Mouse (Mus musculus): Measurements from ENCODE around the gene Tmem59. TPM values are rescaled to one million over a fixed set of nuclear protein-coding genes. Genes with fewer than 3 reads are reported as not detected.

Gene Tmem59
- polyA plus RNA-seq, 1 experiment from 2014 or later = 395 TPM

DNA sequence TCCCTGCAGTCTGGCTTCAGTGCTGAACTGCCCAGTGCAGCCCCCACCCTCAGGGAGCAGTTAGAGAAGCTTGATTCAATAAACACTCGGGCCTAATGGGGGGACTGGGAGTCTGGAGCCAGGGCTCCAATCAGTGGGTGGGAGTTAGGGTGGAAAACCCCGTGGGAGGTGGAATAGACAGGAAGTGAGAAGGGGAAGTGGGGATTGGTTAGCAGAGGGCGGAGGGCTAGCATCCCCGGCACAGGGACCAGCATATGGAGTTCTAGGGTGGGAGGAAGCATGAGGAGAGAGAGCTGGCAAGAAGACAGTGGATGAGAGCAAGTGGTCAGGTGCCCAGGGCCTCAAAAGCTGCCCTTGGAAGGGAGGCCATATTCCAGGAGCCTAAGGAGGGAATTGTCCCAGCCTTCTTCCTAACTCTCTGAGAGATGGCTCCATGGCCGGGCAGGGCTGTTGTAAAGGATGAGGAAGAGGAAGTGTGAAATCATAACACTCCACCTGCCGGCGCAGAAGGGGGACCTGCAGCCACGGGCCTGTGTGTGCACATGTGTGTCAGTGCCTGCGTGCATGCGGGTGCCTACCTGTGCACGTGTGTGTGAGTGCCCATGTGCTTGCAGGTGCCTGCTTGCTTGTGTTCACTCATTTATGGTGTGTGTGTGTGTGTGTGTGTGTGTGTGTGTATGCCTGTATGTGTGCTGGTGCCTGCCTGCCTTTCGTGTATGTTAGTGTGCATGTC, 35.2 kb downstream of the Tmem59 start:
- WGBS = 78% methylated on average over 12 of the region's 12 CpGs
- Histone ChIP-seq H3K4me1 (replicated peaks) (no peaks in the 10 kb centered on the region), H3K27ac (no peak overlapping the region), H3K9me3 (no peaks in the 10 kb centered on the region), H3K4me3 (replicated peaks) (no peak overlapping the region), H3K36me3 (peaks cover 4% of the 10 kb centered on the region; the same call in 1 of the 2 replicates), H3K4me2 (replicated peaks) (no peak overlapping the region), H3K9ac (replicated peaks) (no peak overlapping the region; the same call in 1 of the 2 replicates), H3K27me3 (no peaks in the 10 kb centered on the region)
- no peak for ATAC-seq

DNA sequence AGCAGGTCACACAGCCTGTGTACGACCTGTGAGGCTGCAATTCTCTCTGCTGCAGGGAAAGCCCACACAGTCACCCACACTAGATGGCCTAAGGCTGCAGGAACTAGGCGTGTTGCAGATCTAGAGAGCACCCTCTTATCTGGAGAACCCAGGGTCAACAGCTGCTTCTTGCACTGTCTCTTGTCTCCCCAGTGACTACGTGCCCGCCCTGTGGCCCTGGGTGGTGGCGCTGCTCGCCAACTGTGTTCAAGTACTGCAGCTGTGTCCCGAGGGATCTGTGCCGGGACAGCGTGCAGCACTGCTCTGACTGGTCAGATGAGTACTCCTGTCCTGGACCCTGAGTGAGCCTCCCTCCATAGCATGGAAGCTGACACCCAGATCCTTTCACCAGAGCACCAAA, 39.4 kb downstream of the Tmem59 start:
- Histone ChIP-seq H3K9ac (replicated peaks) (no peak overlapping the region), H3K4me1 (replicated peaks) (no peaks in the 10 kb centered on the region), H3K9me3 (no peaks in the 10 kb centered on the region), H3K36me3 (no peaks in the 10 kb centered on the region), H3K4me3 (replicated peaks) (no peak overlapping the region), H3K27ac (no peak overlapping the region), H3K27me3 (no peaks in the 10 kb centered on the region), H3K4me2 (replicated peaks) (no peak overlapping the region)
- 85% methylated on average over 9 of the region's 9 CpGs for WGBS
- no peak for ATAC-seq

DNA sequence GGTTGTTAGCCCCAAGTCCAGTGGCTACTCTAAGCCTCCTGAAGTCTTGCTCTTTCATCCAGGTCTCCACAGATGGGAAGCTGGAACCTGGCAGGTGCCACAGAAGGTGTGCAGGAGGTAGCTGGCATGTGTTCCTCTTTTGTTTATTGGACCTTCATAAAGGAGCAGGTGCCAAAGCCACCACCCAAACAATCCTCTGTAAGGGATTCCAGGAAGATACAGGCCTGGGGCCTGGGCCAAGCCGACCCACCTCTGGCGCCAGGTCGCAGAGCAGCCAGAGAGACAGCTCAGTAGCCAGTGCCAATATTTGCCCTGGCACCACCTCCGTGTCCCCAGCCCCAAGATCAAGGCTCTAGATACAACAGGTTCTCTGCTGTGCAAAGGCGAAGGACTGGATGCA, 43.3 kb downstream of the Tmem59 start:
- Histone ChIP-seq H3K27me3 (no peaks in the 10 kb centered on the region), H3K27ac (no peak overlapping the region), H3K4me2 (replicated peaks) (no peak overlapping the region), H3K4me3 (replicated peaks) (no peak overlapping the region), H3K4me1 (replicated peaks) (no peaks in the 10 kb centered on the region), H3K9me3 (no peaks in the 10 kb centered on the region), H3K9ac (replicated peaks) (no peak overlapping the region), H3K36me3 (no peaks in the 10 kb centered on the region)
- ATAC-seq = no peak
- WGBS = 92% methylated on average over 5 of the region's 5 CpGs

DNA sequence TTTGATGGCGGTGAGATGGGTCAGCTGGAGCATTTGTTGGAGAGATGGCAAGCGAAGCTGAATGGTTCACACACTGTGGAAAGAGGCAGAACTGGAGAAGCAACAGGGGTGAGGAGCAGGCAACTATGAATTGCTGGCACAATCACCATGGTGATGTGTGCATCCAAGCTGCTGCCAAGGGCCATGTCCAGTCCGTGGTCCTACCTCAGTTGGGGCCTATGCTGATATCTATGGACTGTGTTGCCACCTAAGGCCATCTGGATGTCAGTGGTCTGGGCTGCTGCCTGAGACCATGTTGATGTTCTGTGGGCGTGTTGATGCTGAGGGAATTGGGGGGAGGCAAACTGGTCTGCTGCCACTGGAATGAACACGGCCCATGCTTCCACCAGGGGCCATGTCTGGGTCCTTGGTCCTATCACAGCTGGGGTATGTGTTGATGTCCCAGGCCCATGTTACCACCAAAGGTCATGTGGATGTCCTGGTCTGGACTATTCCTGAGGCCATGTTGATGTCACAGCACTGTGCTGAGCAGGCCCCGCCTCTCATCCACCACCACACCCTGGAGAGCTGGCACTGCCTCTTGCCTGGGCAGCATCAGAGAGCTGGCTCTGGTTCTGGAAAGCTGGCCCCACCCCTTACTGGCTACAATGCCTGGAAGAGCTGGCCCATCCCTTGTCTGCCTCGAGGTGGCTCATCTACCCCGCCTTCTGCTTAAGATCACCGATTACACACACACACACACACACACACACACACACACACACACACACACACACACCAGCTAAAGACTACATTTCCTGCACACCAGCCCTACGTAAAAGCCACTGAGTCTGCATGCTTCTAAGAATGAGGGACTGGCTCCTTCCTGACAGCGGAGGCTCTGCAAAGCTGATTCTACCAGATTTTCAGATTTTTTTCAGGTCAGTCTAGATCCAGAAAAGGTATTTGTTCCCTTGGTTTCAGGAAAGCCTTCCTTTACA, 45.3 kb downstream of the Tmem59 start:
- 83% methylated on average over 11 of the region's 11 CpGs for WGBS
- ATAC-seq = 0 out of 2 replicates have a peak, but pooled peaks have one; percentile 17
- Histone ChIP-seq H3K27me3 (no peaks in the 10 kb centered on the region), H3K27ac (no peak overlapping the region), H3K9ac (replicated peaks) (no peak overlapping the region), H3K4me3 (replicated peaks) (no peak overlapping the region), H3K9me3 (no peaks in the 10 kb centered on the region), H3K36me3 (no peaks in the 10 kb centered on the region), H3K4me2 (replicated peaks) (no peak overlapping the region), H3K4me1 (replicated peaks) (no peaks in the 10 kb centered on the region)

DNA sequence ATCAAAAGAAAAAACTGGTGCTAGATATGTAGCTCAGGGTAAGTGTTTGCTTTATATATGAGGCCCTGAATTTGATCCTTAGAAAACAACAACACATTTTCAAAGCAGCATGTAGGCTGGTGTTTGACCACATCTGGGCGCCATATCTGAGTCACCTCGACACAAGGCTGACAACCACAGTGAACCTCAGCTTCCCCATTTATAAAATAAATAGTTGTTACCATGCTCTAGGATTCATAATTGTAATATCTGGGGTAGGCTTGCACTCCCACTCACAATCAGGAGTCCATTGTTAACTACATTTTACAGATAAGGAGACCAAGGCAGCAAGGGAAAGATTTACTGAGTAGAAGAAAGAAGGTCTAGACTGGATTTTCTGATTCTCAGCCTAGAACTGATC, 48.1 kb downstream of the Tmem59 start:
- Histone ChIP-seq H3K4me3 (replicated peaks) (no peak overlapping the region), H3K9me3 (no peaks in the 10 kb centered on the region), H3K9ac (replicated peaks) (no peak overlapping the region), H3K4me1 (replicated peaks) (no peaks in the 10 kb centered on the region), H3K36me3 (peaks cover 3% of the 10 kb centered on the region), H3K4me2 (replicated peaks) (no peak overlapping the region), H3K27me3 (no peaks in the 10 kb centered on the region), H3K27ac (no peak overlapping the region)
- no peak for ATAC-seq
- 95% methylated on average over 2 of the region's 2 CpGs for WGBS

DNA sequence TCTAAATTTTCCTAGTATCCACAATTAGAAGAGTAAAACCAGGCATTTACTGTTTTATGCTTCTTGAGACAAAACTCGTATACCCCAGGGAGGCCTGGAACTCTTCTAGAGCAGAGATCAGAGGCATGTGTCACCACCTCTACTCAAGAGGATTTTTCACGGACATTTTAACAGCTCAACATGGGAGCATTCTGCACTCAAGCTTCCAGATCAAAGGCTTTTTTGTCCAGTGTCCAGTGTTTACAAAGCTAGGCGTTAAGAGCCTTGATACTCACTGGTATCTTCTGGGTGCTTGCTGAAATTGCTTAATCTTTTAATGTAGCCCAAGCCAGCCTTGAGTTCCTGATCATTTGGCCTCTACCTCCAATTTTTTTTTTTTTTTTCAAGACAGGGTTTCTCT, 54.0 kb downstream of the Tmem59 start:
- Histone ChIP-seq H3K36me3 (peaks cover 56% of the 10 kb centered on the region), H3K27ac (no peak overlapping the region), H3K9ac (replicated peaks) (no peak overlapping the region), H3K27me3 (no peaks in the 10 kb centered on the region), H3K4me3 (replicated peaks) (no peak overlapping the region), H3K4me1 (replicated peaks) (no peaks in the 10 kb centered on the region), H3K4me2 (replicated peaks) (no peak overlapping the region), H3K9me3 (no peaks in the 10 kb centered on the region)
- 42% methylated on average over 3 of the region's 3 CpGs for WGBS
- no peak for ATAC-seq

DNA sequence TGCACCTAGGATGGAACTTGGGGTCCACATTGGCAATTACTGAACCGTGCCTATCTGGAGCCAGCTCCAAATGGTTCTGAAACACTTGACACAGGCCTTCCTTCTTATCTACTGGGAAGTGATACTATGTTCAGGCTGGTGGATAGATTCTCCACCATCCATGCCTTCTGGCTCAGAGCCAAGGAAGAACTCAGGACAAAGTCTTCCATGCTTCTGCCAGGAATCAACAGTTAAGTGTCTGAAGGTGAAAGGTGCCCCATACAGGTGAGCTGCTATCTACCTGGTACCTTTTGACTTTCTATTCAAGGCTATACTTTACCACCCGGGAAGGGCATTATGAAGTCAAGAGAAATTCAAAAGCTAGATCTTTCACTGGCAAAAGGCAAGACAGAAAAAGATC, 60.1 kb downstream of the Tmem59 start:
- no peaks in the 10 kb centered on the region for H3K9me3 ChIP-seq
- H3K27ac ChIP-seq = no peak overlapping the region
- WGBS = 94% methylated on average over 2 of the region's 2 CpGs
- H3K4me3 ChIP-seq (replicated peaks) = no peak overlapping the region
- H3K36me3 ChIP-seq = peaks cover 88% of the 10 kb centered on the region
- no peak overlapping the region for H3K9ac ChIP-seq (replicated peaks)
- H3K27me3 ChIP-seq = no peaks in the 10 kb centered on the region
- no peak for ATAC-seq
- H3K4me1 ChIP-seq (replicated peaks) = no peaks in the 10 kb centered on the region
- no peak overlapping the region for H3K4me2 ChIP-seq (replicated peaks)

DNA sequence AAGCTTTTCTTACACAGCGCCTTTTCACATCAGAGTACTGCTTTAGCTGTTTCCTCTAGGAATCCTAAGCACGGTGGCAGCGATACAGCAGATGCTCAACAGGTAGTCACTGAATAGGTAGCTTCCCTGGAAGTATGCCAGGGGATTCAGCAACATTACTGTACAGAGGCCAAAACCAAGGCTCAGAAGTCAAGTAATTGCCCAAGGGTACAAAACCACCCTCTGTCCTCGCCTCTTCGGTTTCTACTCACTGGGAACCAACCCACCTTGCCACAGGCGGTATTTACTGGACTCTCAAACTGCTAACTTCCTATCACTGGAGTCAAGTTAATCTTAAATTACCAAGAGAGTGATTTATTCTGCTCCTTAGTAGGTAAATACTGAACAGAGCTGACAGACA, 62.0 kb downstream of the Tmem59 start:
- Histone ChIP-seq H3K27ac (no peak overlapping the region), H3K4me2 (replicated peaks) (no peak overlapping the region), H3K4me1 (replicated peaks) (peaks cover 10% of the 10 kb centered on the region), H3K4me3 (replicated peaks) (no peak overlapping the region), H3K27me3 (no peaks in the 10 kb centered on the region), H3K36me3 (peaks cover 69% of the 10 kb centered on the region), H3K9me3 (no peaks in the 10 kb centered on the region), H3K9ac (replicated peaks) (no peak overlapping the region)
- no peak for ATAC-seq
- WGBS = 98% methylated on average over 6 of the region's 6 CpGs

DNA sequence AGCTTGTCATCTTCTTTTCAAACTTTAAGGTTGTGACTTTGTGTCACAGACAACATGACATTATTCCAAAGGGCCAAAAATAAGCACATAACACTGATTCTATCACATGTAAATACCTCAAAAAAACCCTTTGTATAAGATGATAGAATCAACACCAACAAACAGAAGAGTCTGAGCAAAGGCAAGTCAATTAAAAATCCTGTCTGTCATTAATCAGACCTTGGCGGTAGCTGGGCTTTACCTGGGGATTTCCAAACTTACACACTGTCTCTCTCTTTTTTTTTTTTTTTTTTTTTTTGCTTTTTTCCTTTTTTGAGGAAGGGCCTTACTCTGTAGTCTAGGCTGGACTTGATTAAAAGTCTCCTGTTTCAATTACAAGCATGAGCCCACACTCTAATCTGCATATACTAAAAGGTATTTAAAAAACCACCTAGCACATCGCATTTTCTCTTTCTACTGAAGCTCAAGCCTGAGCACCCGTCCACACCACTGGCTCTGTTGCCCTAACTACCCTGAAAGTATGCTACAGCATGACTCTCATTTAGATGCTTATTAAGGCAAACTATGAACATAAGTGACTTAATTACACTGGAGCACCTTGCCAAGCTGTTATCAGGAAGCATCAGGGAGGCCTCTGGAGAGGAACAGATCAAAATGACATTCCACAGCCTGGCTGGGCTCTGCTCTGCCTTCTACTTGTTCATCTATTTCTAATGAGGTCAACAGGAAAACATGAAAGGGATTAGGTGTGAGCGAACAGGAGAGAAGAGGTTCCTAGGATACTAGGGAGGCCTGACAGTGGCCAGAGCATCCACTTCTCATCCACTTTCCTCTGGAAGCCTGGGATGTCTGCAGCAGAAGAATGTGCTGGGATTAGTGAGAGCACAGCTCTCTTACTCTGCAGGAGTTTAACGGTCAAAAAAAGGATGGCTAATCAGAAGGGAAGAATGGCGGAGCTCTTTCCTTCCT, 65.5 kb downstream of the Tmem59 start:
- Histone ChIP-seq H3K9ac (replicated peaks) (no peak overlapping the region), H3K27ac (peak overlapping the region; percentile 30; the same call in 1 of the 2 replicates), H3K4me2 (replicated peaks) (no peak overlapping the region), H3K27me3 (no peaks in the 10 kb centered on the region), H3K36me3 (peaks cover 46% of the 10 kb centered on the region), H3K9me3 (no peaks in the 10 kb centered on the region), H3K4me1 (replicated peaks) (peaks cover 14% of the 10 kb centered on the region), H3K4me3 (replicated peaks) (no peak overlapping the region)
- ATAC-seq = no peak
- WGBS = 61% methylated on average over 6 of the region's 6 CpGs

DNA sequence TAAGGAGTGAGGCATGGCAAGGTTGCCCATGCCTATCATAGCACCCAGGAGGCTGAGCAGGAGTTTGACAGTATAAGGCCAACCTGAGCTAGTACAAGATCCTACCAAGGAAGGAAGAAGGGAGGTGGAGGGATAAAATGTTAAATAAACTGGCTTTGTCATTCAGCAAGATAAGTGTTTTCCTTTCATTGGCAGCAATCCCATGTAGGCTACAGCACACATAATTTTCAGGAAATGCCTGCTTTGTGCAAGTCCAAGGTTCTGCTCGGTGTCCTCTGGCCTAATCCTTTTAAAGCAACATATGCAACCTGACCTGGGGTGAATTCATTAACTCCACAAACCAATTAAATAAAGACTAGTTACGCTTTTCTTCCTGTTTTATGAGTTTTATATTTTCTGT, 67.2 kb downstream of the Tmem59 start:
- Histone ChIP-seq H3K9ac (replicated peaks) (no peak overlapping the region), H3K27me3 (no peaks in the 10 kb centered on the region), H3K4me1 (replicated peaks) (peaks cover 26% of the 10 kb centered on the region), H3K9me3 (no peaks in the 10 kb centered on the region), H3K4me2 (replicated peaks) (no peak overlapping the region), H3K4me3 (replicated peaks) (no peak overlapping the region), H3K27ac (no peak overlapping the region), H3K36me3 (peaks cover 30% of the 10 kb centered on the region)
- no peak for ATAC-seq
- WGBS = 47% methylated on average over 2 of the region's 2 CpGs

DNA sequence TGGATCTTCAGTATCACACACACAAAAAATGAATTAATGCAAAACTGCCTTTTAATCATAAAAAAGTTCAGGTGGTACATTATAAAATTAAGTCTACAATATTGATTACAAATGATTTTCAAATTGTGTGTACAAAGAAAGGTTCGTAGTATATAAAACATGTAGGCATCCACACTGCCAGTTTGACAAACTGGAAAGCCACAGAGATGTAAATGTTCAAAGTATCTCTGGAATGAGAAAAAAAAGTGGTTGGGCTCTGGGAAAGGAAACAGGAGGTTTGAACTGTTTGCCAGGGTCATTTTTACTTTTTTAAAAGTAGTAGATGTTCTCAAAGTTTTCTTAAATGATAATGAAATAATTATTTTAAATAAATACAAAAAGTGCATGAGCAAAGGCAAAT, 67.8 kb downstream of the Tmem59 start:
- H3K27me3 ChIP-seq = no peaks in the 10 kb centered on the region
- H3K4me2 ChIP-seq (replicated peaks) = no peak overlapping the region
- no peak overlapping the region for H3K4me3 ChIP-seq (replicated peaks)
- H3K9me3 ChIP-seq = no peaks in the 10 kb centered on the region
- WGBS = 92% methylated on average over 1 of the region's 1 CpGs
- no peak overlapping the region for H3K9ac ChIP-seq (replicated peaks)
- H3K27ac ChIP-seq = no peak overlapping the region
- peaks cover 28% of the 10 kb centered on the region for H3K4me1 ChIP-seq (replicated peaks)
- H3K36me3 ChIP-seq = peaks cover 23% of the 10 kb centered on the region
- ATAC-seq = no peak
